Mouse (Mus musculus) heart, postnatal 14 days (tissue): ENCODE results near the gene Cpt1b. TPM values are rescaled to one million over a fixed set of nuclear protein-coding genes. Genes with fewer than 3 reads are reported as not detected.
"Not testable (repeated sequence)": the region's sequence is repeated elsewhere in the genome, so short reads cannot be mapped to it uniquely, and the experiment has no call there.

Experiments
- DNase-seq, 2 experiments: peaks; one replicate each; pipeline ENCODE4 v3.0.0; 2021 to 2022
- intact Hi-C: fragments of 180-260 bp; cut with DNase I; formaldehyde crosslinking; loops from one replicate; pipeline ENCODE4 v1.15.1; 2025
- total RNA-seq, 2 experiments: library from RNA; stranded (reverse); gene quantifications; 2 replicates each; pipeline ENCODE4 v1.2.3; 2021

Cpt1b gene
- total RNA-seq, 2 experiments from 2014 or later = 596 TPM

DNA sequence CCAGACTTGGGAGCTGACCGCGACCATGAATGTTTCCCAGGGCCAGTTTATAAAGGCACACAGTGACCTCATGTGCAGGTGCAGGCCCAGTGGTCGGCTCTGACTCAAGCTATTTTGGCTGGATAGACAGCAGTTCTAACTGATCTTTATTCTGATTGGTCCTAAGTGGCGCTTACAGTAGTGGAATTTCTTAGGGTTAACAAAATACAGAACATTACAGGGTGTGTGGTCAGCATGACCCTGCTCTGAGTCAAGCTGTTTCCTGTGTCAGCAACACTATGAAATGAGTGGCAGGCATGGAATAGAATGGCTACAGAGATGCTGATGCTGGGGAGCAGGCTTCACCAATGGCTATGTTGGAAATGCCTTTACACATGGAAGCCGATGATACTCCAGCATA lies 10.2 kb upstream of the Cpt1b start:
- intact Hi-C loops = no loop called here
- DNase-seq = no peak

DNA sequence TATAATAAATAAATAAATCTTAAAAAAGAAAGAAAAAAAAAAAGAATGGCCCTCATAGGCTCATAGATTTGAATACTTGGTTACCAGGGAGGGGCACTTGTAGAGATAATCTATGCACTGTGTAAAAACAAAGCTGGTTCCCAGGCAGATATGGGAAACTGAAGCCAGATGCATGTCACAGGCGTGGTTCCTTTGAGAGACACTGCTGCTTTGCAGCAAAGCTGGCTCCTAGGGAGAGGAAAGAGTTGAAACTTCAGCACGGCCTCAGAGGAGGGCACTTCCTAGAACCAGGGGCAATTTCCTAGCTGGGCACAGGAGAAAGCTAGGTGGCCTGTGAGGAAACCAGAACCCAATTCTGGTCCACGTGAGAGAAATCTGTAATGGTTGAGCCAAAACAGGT lies 8.5 kb upstream of the Cpt1b start:
- no peak for DNase-seq
- intact Hi-C loops = no loop called here

DNA sequence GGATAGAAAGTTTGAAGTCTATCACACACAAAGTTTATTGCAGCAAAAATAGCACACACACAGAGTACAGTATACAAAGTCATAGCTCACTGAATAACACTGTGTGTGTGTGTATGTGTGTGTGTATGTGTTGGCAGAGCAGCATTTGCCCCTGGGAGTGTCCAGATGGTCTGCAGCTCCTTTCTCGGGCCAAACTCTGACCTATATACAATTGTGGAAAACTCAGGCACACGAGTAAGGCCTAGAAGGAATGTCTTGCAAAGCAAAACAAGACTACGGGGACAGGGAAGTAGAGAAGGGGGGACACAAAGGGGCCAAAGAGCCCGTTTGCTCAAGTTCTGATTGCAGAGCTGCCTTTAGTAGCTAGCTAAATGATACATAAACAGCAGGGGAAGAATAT lies 7.3 kb upstream of the Cpt1b start:
- intact Hi-C loops = no loop called here
- DNase-seq = no peak

DNA sequence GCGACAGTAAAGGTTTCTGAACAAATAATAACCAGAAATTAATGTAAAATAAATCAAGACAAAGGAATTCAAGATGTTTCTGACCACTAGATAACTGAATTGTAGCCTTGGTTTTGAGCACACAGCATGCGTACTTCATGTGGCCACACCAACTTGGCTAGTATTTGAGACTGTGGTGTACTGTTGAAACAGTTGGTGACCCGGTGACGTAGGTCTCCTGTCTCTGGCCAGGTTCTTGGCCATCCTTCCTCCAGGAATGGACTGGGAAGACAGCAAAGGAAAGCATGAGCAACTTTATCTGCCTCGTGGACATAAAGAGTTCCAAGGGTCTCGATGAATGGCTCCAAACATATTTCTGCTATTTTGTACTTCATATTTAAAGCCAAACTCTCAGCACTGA lies 6.1 kb upstream of the Cpt1b start:
- intact Hi-C loops = no loop called here
- no peak for DNase-seq

- intact Hi-C loops = no loop called here
- DNase-seq = no peak
These were observed 5.6 kb upstream of the Cpt1b start for GRCm38 (mm10) chr15:89431271-89431670.

GRCm38 (mm10) chr15:89430771-89431170 lies 5.1 kb upstream of the Cpt1b start:
- intact Hi-C loops, DNase-seq: not testable (repeated sequence)

DNA sequence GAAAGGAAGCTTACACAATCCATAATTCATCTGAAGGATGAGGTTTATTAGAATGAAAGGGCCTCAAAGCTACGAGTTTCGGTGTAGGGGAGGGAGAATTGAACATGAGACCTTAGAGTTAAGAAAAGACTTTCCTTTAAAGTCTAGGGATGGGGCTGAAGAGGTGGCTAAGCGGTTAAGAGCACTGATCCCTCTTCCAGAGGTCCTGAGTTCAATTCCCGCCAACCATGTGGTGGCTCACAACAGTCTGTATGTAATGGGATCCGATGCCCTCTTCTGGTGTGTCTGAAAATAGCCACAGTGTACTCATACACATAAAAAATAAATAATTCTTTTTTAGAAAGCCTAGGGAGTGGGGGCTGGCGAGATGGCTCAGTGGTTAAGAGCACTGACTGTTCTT lies 4.7 kb upstream of the Cpt1b start:
- no peak for DNase-seq
- intact Hi-C loops = no loop called here

- intact Hi-C loops = loop anchor here (2.0 kb wide), 1 partner anchor 51 kb away; the partner anchor contains the start of gene Odf3b
- peak; percentile 93 to 94 for DNase-seq
These were observed 3.9 kb upstream of the Cpt1b start, which contains the start of the genes C730034F03Rik, Gm44502 and Chkb for GRCm38 (mm10) chr15:89429352-89430221. C730034F03Rik (plus strand) TSS chr15:89429589. Gm44502 (minus strand) TSS chr15:89429696. Chkb (minus strand) TSS chr15:89429908.

DNA sequence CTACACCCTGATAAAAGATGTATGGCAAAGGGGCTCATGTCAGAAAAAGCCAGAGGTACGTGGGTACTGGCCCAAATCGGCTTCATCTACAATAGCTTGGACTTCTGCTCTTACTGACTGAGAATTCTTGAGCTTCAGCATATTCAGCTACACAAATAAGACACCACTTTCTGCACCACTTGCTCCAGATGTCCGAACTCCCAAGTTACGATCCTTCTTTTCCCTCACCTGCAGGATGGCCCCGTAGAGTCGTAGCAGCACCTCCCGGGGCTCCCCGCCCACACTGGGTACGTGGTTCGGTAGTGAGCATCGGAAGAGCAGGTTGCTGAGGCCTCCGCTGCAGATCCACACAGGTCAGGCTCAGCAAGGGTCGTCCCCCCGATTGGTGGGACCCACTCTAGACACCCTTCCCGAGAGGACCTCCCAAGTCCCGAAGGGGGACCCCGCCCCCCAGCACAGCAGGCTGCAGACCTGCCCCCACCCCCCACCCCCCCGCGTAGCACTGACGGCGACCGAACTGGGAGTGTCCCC lies 3.2 kb upstream of the Cpt1b start:
- intact Hi-C loops = loop anchor here (2.0 kb wide), 1 partner anchor 50 kb away; the partner anchor contains the start of gene Odf3b
- DNase-seq = no peak

DNA sequence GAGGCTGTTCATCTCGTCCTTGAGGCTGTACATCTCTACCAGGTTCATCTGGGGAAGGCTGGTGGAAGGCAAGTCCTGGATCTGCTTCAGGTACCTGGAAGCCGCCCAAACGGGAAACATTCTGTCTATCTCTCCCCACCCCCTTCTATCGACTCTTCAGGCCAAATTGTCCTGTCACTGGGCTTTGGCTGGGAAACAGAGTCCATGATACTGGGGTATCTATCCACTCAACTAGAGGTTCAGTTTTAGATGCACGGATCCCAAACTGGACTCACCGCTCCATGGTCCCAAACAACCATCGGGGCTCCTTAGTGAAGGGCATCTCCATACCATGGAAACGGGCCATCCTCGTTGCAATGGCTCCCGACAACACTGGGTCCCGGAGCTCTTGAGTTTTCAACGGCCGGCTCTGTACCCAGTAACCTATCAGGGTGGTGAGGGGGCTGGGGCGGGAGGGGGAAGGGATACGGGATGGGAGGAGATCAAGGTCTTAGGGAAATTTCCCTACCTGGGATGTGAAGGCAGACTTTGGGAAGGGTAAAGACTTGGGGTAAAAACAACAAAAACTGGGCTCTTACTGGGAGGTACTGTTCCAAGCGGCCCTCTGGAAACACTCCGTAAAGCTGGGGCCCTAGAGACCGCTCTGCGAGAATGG lies 2.6 kb upstream of the Cpt1b start:
- DNase-seq = no peak
- intact Hi-C loops = loop anchor here (2.0 kb wide), 1 partner anchor 49 kb away; the partner anchor contains the start of gene Odf3b

DNA sequence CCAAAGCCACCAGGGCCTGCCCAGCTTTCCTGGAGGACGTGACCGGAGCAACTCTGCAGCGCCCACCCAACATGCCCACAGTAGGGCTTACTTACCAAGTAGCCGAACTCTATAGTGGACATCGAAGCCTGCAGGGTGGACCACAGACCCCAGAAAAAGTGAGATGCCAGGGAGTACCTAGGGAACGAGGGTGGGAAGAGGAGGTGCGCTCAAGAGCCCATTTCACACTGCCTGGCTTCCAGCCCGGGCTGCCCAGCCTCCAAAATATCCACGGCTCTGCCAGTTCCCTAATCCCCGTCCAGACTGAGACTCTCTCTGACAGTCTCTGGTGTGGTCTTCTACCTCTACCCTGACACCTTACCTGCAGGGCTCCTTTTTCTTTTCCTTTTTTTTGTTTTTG lies 1.1 kb upstream of the Cpt1b start:
- peak; percentile 53 to 67 for DNase-seq

GRCm38 (mm10) chr15:89424621-89425020 lies 1.0 kb downstream of the Cpt1b start:
- intact Hi-C loops = no loop called here
- no peak for DNase-seq

More for the DNA sequence above, 1.1 kb upstream of the Cpt1b start:
- intact Hi-C loops = no loop called here

GRCm38 (mm10) chr15:89421938-89422337 lies 3.7 kb downstream of the Cpt1b start:
- intact Hi-C loops = no loop called here

DNA sequence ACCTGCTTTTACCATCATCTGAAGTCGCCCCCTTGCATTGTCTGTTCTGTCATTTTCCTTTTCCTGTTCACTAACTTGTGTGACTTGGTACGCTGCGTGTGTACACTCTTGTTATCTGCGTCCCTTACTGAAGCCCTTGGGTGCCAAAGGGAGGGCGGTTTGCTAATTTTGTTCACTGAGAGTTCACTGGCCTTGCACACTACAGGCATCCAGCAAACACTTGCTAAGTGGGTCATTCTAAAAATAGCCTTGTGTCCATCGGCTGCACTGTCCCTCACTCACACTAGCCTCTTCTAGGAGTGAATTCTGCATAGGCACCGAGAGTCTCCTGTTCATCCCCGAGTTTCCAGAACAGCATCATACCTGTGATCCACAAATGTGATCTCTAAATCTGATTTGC lies 10.4 kb downstream of the Cpt1b start:
- intact Hi-C loops = no loop called here
- DNase-seq = no peak

More at GRCm38 (mm10) chr15:89421938-89422337, 3.7 kb downstream of the Cpt1b start:
- DNase-seq = no peak

- intact Hi-C loops = no loop called here
- DNase-seq = no peak
These were observed 15.5 kb downstream of the Cpt1b start, which contains the start of gene Syce3 for GRCm38 (mm10) chr15:89410118-89410517. Syce3 (minus strand) TSS chr15:89410503.

- intact Hi-C loops = no loop called here
- DNase-seq = no peak
These were observed 19.0 kb downstream of the Cpt1b start for GRCm38 (mm10) chr15:89406691-89407090.

DNA sequence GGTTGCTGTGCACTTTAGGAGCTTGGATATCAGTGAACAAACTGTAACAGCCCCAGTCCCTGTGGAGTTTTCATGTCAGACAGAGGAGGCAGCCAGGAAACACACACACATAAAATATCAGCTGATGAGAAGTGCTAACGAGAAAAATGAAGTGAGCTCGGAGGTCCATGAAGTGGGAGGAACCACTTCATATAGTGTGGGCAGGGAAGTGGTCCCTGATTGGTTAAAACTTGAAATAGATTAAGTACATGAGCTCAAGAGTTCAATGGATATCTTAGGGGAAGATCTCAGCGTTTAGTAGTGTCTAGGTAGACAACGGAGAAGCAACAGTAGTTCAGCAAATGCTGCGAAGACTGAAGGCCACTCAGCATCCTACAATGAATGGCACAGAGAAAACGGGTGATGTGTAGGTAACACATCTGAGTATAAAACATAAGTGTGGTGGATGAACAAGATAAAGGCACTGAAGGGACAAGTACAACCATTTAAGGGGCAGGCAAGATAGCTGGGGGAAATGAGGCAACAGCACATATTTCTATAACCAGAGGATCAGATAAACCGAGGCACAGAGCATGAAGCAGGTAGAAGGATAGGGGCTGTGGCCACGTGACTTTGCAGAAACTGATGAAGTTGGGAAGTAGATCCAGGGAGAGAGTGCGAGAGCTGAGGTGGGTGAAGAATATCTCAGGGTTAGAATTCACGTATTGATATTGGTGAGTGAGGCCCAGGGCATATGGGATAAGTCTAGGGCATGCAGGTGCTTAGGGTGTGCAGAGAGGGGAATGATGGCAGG lies 20.6 kb downstream of the Cpt1b start:
- no peak for DNase-seq
- intact Hi-C loops = no loop called here

- intact Hi-C loops = no loop called here
- DNase-seq = no peak
These were observed 23.2 kb downstream of the Cpt1b start for GRCm38 (mm10) chr15:89402471-89402870.

GRCm38 (mm10) chr15:89399716-89400115 lies 25.9 kb downstream of the Cpt1b start:
- no peak for DNase-seq
- intact Hi-C loops = no loop called here

DNA sequence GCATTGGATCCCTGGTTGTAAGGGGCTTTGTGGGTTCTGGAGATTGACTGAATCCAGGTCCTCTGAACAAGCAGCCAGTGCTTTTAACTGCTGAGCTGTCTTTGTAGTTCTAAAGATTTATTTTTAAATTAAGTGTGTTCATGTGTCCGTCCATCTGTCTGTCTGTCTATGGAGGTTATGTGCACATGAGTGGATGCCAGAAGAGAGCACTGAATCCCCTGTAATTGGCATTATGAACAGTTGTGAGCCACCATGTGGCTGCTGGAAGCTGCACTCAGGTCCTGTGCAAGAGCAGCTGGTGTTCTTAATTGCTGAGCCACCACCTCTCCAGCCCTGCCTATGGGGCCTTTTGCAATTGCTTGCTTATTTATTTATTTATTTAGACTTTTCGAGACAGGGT lies 27.5 kb downstream of the Cpt1b start:
- intact Hi-C loops = no loop called here
- DNase-seq = no peak
